Mouse (Mus musculus): ENCODE results near the gene Muc4. TPM values are rescaled to one million over a fixed set of nuclear protein-coding genes. Genes with fewer than 3 reads are reported as not detected.

Gene Muc4
- polyA plus RNA-seq, 1 experiment from 2014 or later: not detected

- H3K4me3 ChIP-seq: no peak overlapping the region
- H3K27me3 ChIP-seq: no peaks in the 10 kb centered on the region
- H3K4me1 ChIP-seq: no peaks in the 10 kb centered on the region
- peaks cover 52% of the 10 kb centered on the region for H3K36me3 ChIP-seq
- H3K9ac ChIP-seq (replicated peaks): no peak overlapping the region
- WGBS: 93% methylated on average over 11 of the region's 11 CpGs
- no peaks in the 10 kb centered on the region for H3K9me3 ChIP-seq
- H3K4me2 ChIP-seq (replicated peaks): no peak overlapping the region
- no peak for ATAC-seq (replicated peaks)
- no peak overlapping the region for H3K27ac ChIP-seq (replicated peaks)
Observed at GRCm38 (mm10) chr16:32829104-32829503, 93.4 kb downstream of the Muc4 start.

- ATAC-seq (replicated peaks): no peak
- H3K4me3 ChIP-seq: no peak overlapping the region
- WGBS: 78% methylated on average over 4 of the region's 4 CpGs
Observed at GRCm38 (mm10) chr16:32831501-32831900, 95.8 kb downstream of the Muc4 start.

More at GRCm38 (mm10) chr16:32831501-32831900, 95.8 kb downstream of the Muc4 start:
- H3K9me3 ChIP-seq: no peaks in the 10 kb centered on the region
- peaks cover 40% of the 10 kb centered on the region for H3K36me3 ChIP-seq
- no peaks in the 10 kb centered on the region for H3K4me1 ChIP-seq
- H3K27me3 ChIP-seq: no peaks in the 10 kb centered on the region
- H3K9ac ChIP-seq (replicated peaks): no peak overlapping the region
- no peak overlapping the region for H3K4me2 ChIP-seq (replicated peaks)
- no peak overlapping the region for H3K27ac ChIP-seq (replicated peaks)

Other genes with a start within 250 kb of the Muc4 start
- gene Slc51a, start 248.0 kb upstream of the Muc4 start, polyA plus RNA-seq (2015; fragmentation: Nextera tagmentation; extraction: Ambion mirVana): 0.11 and 0.29 TPM in 2 replicates
- gene Zdhhc19, start 239.6 kb upstream of the Muc4 start, polyA plus RNA-seq (2015; fragmentation: Nextera tagmentation; extraction: Ambion mirVana): not detected in 2 replicates
- gene Tfrc, start 127.0 kb upstream of the Muc4 start, polyA plus RNA-seq (2015; fragmentation: Nextera tagmentation; extraction: Ambion mirVana): 28.3 and 33.1 TPM in 2 replicates
- gene Tnk2, start 92.0 kb upstream of the Muc4 start, polyA plus RNA-seq (2015; fragmentation: Nextera tagmentation; extraction: Ambion mirVana): 16.0 and 20.4 TPM in 2 replicates
- gene Muc20, start 61.5 kb downstream of the Muc4 start, polyA plus RNA-seq (2015; fragmentation: Nextera tagmentation; extraction: Ambion mirVana): not detected in 2 replicates
- not detected in 2 replicates for gene Smbd1, start 74.6 kb downstream of the Muc4 start, polyA plus RNA-seq (2015; fragmentation: Nextera tagmentation; extraction: Ambion mirVana)
- 110 and 122 TPM in 2 replicates for gene Fyttd1, start 141.6 kb downstream of the Muc4 start, polyA plus RNA-seq (2015; fragmentation: Nextera tagmentation; extraction: Ambion mirVana)
- 32.3 and 33.7 TPM in 2 replicates for gene Rubcn, start 141.9 kb downstream of the Muc4 start, polyA plus RNA-seq (2015; fragmentation: Nextera tagmentation; extraction: Ambion mirVana)
- gene Lrch3, start 178.2 kb downstream of the Muc4 start, polyA plus RNA-seq (2015; fragmentation: Nextera tagmentation; extraction: Ambion mirVana): 36.5 and 39.4 TPM in 2 replicates

Measured in forebrain, embryonic 15.5 days (tissue).